Mouse (Mus musculus): ENCODE results near the gene Gad1. TPM values are rescaled to one million over a fixed set of nuclear protein-coding genes. Genes with fewer than 3 reads are reported as not detected.

The Gad1 gene
- polyA plus RNA-seq, 1 experiment from 2014 or later = 0.57 TPM

DNA sequence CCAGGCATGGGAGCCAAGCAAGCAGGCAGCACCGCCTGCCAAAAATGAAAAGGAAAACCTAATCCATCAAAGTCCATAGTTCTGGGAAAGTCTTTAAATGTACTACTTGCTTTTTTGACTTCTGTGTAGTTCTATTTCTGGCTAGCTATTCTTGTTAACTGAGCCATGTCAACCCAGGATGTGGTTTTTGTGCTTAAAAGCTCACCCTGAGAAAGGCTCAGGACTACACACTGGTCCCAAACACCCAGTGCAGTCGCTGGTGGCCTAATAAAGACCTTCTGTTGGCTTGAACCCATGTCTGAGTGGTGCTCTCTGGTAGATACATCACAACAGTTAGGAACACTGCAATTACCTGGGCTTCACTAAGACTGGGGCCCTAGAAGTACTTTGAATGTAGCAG, 1.4 kb upstream of the Gad1 start:
- Histone ChIP-seq H3K27me3 (ENCODE audit: control insufficient read depth, insufficient read depth, low read length) (0 out of 2 replicates have a peak, but pooled peaks cover 2% of the 10 kb centered on the region), H3K4me3 (ENCODE audit: low read depth, low read length) (no peak overlapping the region), H3K27ac (ENCODE audit: low read depth, low read length) (no peak overlapping the region), H3K9me3 (replicated peaks; ENCODE audit: control insufficient read depth, low read length) (no peaks in the 10 kb centered on the region), H3K4me1 (ENCODE audit: control insufficient read depth, insufficient read depth, low read length) (no peaks in the 10 kb centered on the region), H3K4me2 (no peak overlapping the region), H3K36me3 (ENCODE audit: control insufficient read depth, insufficient read depth, low read length) (no peaks in the 10 kb centered on the region), H3K9ac (ENCODE audit: low read depth, low read length) (no peak overlapping the region)
- ATAC-seq (replicated peaks; ENCODE audit: insufficient number of reproducible peaks, low FRiP score, low TSS enrichment) = no peak
- 79% methylated on average over 2 of the region's 2 CpGs for WGBS (ENCODE audit: insufficient replicate concordance)

- H3K27ac ChIP-seq (ENCODE audit: low read depth, low read length) = no peak overlapping the region
- no peaks in the 10 kb centered on the region for H3K36me3 ChIP-seq (ENCODE audit: control insufficient read depth, insufficient read depth, low read length)
- H3K27me3 ChIP-seq (ENCODE audit: control insufficient read depth, insufficient read depth, low read length) = 0 out of 2 replicates have a peak, but pooled peaks cover 4% of the 10 kb centered on the region
- ATAC-seq (replicated peaks; ENCODE audit: insufficient number of reproducible peaks, low FRiP score, low TSS enrichment) = no peak
- WGBS (ENCODE audit: insufficient replicate concordance) = 76% methylated on average over 15 of the region's 15 CpGs
- H3K4me2 ChIP-seq = no peak overlapping the region
- H3K9me3 ChIP-seq (replicated peaks; ENCODE audit: control insufficient read depth, low read length) = no peaks in the 10 kb centered on the region
- H3K4me1 ChIP-seq (ENCODE audit: control insufficient read depth, insufficient read depth, low read length) = no peaks in the 10 kb centered on the region
- no peak overlapping the region for H3K9ac ChIP-seq (ENCODE audit: low read depth, low read length)
- no peak overlapping the region for H3K4me3 ChIP-seq (ENCODE audit: low read depth, low read length)
Observed at GRCm38 (mm10) chr2:70552067-70552598, 739 bp upstream of the Gad1 start.

DNA sequence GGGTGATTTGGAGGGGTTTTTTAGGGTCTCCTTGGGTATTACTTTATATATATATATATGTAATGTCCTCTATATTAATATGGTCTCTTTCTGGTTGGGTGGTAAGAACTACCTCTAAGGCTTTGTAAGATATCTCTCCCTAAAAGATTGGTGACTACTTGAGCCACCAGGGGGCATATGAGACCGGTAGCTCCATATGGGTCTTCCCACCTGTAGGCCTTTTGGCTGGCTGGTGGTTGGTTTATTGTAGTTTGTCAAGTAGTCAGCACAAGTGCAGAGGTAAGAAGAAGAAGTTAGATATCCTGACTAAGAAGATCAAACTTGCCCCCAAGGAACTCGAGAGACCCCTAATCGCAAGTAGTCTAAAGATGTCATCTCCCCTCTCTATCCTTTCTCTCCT, 954 bp downstream of the Gad1 start:
- Histone ChIP-seq H3K9ac (ENCODE audit: low read depth, low read length) (no peak overlapping the region), H3K9me3 (replicated peaks; ENCODE audit: control insufficient read depth, low read length) (no peaks in the 10 kb centered on the region), H3K27me3 (ENCODE audit: control insufficient read depth, insufficient read depth, low read length) (peaks cover 13% of the 10 kb centered on the region), H3K4me2 (no peak overlapping the region), H3K4me3 (ENCODE audit: low read depth, low read length) (no peak overlapping the region), H3K4me1 (ENCODE audit: control insufficient read depth, insufficient read depth, low read length) (no peaks in the 10 kb centered on the region), H3K36me3 (ENCODE audit: control insufficient read depth, insufficient read depth, low read length) (no peaks in the 10 kb centered on the region), H3K27ac (ENCODE audit: low read depth, low read length) (no peak overlapping the region)
- WGBS (ENCODE audit: insufficient replicate concordance) = 70% methylated on average over 3 of the region's 3 CpGs
- ATAC-seq (replicated peaks; ENCODE audit: insufficient number of reproducible peaks, low FRiP score, low TSS enrichment) = no peak

DNA sequence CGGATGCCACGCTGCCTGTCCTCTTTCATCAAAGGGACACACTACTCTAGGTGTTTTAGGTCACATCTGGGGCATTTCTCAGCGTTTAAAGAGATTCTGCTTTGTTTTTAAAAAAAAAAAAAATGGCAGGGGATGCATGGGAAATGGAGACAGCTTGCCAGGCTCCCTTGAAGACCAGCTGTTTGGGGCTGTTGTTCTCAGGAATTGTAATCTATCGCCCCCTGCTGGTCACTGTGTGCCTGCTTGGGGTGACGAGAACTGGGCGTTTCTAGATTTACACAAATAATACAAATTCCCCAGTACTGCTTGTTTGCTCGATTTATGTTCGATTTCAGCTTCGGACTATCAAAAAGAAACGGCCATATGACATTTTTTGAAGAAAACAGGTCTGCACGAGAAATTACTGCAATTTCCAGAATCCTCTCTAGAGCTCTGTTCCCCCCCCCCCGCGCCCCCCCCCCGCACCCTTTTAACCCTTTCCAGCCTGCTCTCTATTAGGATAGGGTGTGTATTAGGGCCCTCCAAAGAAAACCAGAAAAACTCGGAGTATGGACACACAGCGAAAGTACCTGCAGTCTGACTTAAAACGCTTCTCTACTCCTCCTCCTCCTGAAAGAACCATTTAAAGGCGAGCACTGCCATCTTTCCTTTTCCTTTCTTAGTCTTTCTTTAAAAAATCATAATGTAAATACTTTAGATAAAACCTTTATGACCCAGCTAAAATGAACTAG, 5.4 kb downstream of the Gad1 start:
- Histone ChIP-seq H3K9ac (ENCODE audit: low read depth, low read length) (no peak overlapping the region), H3K4me1 (ENCODE audit: control insufficient read depth, insufficient read depth, low read length) (peaks cover 10% of the 10 kb centered on the region), H3K36me3 (ENCODE audit: control insufficient read depth, insufficient read depth, low read length) (no peaks in the 10 kb centered on the region), H3K27ac (ENCODE audit: low read depth, low read length) (no peak overlapping the region), H3K4me3 (ENCODE audit: low read depth, low read length) (no peak overlapping the region), H3K9me3 (replicated peaks; ENCODE audit: control insufficient read depth, low read length) (no peaks in the 10 kb centered on the region), H3K4me2 (no peak overlapping the region), H3K27me3 (ENCODE audit: control insufficient read depth, insufficient read depth, low read length) (peaks cover 57% of the 10 kb centered on the region)
- ATAC-seq (replicated peaks; ENCODE audit: insufficient number of reproducible peaks, low FRiP score, low TSS enrichment) = no peak
- 7% methylated on average over 16 of the region's 18 CpGs for WGBS (ENCODE audit: insufficient replicate concordance)

- no peak overlapping the region for H3K4me3 ChIP-seq (ENCODE audit: low read depth, low read length)
- H3K36me3 ChIP-seq (ENCODE audit: control insufficient read depth, insufficient read depth, low read length) = no peaks in the 10 kb centered on the region
- WGBS (ENCODE audit: insufficient replicate concordance) = 13% methylated on average over 24 of the region's 24 CpGs
- peaks cover 13% of the 10 kb centered on the region for H3K4me1 ChIP-seq (ENCODE audit: control insufficient read depth, insufficient read depth, low read length)
- no peaks in the 10 kb centered on the region for H3K9me3 ChIP-seq (replicated peaks; ENCODE audit: control insufficient read depth, low read length)
- no peak overlapping the region for H3K4me2 ChIP-seq
- H3K9ac ChIP-seq (ENCODE audit: low read depth, low read length) = no peak overlapping the region
- no peak for ATAC-seq (replicated peaks; ENCODE audit: insufficient number of reproducible peaks, low FRiP score, low TSS enrichment)
- no peak overlapping the region for H3K27ac ChIP-seq (ENCODE audit: low read depth, low read length)
- H3K27me3 ChIP-seq (ENCODE audit: control insufficient read depth, insufficient read depth, low read length) = peaks cover 64% of the 10 kb centered on the region
Observed at GRCm38 (mm10) chr2:70558843-70559451, 6.1 kb downstream of the Gad1 start.

- whole genome bisulfite sequencing (ENCODE audit: insufficient replicate concordance) = 2% methylated on average over 13 of the region's 13 CpGs
- Histone ChIP-seq H3K27me3 (ENCODE audit: control insufficient read depth, insufficient read depth, low read length) (peaks cover 70% of the 10 kb centered on the region), H3K4me2 (no peak overlapping the region), H3K9ac (ENCODE audit: low read depth, low read length) (no peak overlapping the region), H3K9me3 (replicated peaks; ENCODE audit: control insufficient read depth, low read length) (no peaks in the 10 kb centered on the region), H3K4me1 (ENCODE audit: control insufficient read depth, insufficient read depth, low read length) (peaks cover 15% of the 10 kb centered on the region), H3K27ac (ENCODE audit: low read depth, low read length) (no peak overlapping the region), H3K4me3 (ENCODE audit: low read depth, low read length) (no peak overlapping the region), H3K36me3 (ENCODE audit: control insufficient read depth, insufficient read depth, low read length) (no peaks in the 10 kb centered on the region)
- ATAC-seq (replicated peaks; ENCODE audit: insufficient number of reproducible peaks, low FRiP score, low TSS enrichment) = no peak
Observed at GRCm38 (mm10) chr2:70559520-70559919, 6.6 kb downstream of the Gad1 start.

GRCm38 (mm10) chr2:70561077-70561795, 8.4 kb downstream of the Gad1 start:
- Histone ChIP-seq H3K9ac (ENCODE audit: low read depth, low read length) (no peak overlapping the region), H3K4me1 (ENCODE audit: control insufficient read depth, insufficient read depth, low read length) (peaks cover 23% of the 10 kb centered on the region), H3K27ac (ENCODE audit: low read depth, low read length) (no peak overlapping the region), H3K36me3 (ENCODE audit: control insufficient read depth, insufficient read depth, low read length) (no peaks in the 10 kb centered on the region), H3K27me3 (ENCODE audit: control insufficient read depth, insufficient read depth, low read length) (peaks cover 87% of the 10 kb centered on the region), H3K4me3 (ENCODE audit: low read depth, low read length) (no peak overlapping the region), H3K9me3 (replicated peaks; ENCODE audit: control insufficient read depth, low read length) (no peaks in the 10 kb centered on the region), H3K4me2 (peak overlapping the region; percentile 35; the same call in 1 of the 2 replicates)
- WGBS (ENCODE audit: insufficient replicate concordance) = 2% methylated on average over 29 of the region's 29 CpGs
- no peak for ATAC-seq (replicated peaks; ENCODE audit: insufficient number of reproducible peaks, low FRiP score, low TSS enrichment)

- Histone ChIP-seq H3K36me3 (ENCODE audit: control insufficient read depth, insufficient read depth, low read length) (no peaks in the 10 kb centered on the region), H3K4me3 (ENCODE audit: low read depth, low read length) (peak overlapping the region; percentile 41), H3K4me1 (ENCODE audit: control insufficient read depth, insufficient read depth, low read length) (peaks cover 30% of the 10 kb centered on the region), H3K4me2 (peak overlapping the region; percentile 63), H3K27ac (ENCODE audit: low read depth, low read length) (no peak overlapping the region), H3K9ac (ENCODE audit: low read depth, low read length) (no peak overlapping the region), H3K27me3 (ENCODE audit: control insufficient read depth, insufficient read depth, low read length) (peaks cover 90% of the 10 kb centered on the region), H3K9me3 (replicated peaks; ENCODE audit: control insufficient read depth, low read length) (no peaks in the 10 kb centered on the region)
- 0% methylated on average over 42 of the region's 42 CpGs for WGBS (ENCODE audit: insufficient replicate concordance)
- 0 out of 2 replicates have a peak, but pooled peaks have one; percentile 28 for ATAC-seq (replicated peaks; ENCODE audit: insufficient number of reproducible peaks, low FRiP score, low TSS enrichment)
Observed at GRCm38 (mm10) chr2:70562011-70562491, 9.2 kb downstream of the Gad1 start.

Measured in heart, embryonic 11.5 days (tissue).